Mouse (Mus musculus) thymus, postnatal 14 days (tissue): ENCODE results near the gene Zfc3h1.

Experiments
- DNase-seq: peaks from one replicate; pipeline ENCODE4 v3.0.0; 2021

Zfc3h1 gene

DNA sequence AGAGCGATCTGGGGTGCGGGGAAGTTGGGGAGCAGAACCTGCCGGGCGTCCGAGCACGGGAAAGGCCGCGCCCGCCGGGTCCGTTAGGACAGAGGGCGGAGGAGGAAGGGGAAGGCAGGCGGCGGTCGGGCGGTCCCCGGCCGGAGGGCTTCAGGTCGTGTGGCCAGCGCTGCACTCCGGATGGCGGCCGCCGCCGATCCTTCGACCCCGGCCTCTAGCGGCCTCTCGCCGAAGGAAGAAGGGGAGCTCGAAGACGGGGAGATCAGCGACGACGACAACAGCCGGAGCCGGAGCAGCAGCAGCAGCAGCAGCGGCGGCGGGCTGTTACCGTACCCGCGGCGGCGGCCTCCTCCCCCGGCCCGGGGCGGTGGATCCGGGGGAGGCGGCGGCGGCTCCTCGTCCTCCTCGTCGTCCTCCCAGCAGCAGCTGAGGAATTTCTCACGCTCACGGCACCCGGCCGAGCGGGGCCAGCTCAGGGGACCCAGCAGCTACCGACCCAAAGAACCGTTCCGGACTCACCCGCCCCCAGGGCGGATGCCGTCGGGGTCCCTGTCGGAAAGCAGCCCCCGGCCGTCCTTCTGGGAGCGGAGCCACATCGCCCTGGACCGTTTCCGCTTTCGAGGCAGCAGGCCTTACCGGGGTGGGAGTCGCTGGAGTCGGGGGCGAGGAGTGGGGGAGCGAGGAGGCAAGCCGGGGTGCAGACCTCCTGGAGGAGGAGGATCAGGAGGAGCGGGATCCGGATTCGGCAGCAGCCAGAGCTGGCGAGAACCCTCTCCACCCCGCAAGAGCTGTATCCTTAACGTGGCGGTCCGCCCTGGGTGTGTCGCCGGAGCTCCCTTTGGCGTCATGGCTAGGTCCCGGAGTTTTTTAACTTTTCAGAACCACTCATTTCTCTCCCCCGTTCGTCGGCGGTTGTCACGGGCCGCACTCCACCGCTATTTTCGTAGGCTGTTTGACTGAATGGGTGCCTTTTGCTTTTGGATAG, 551 bp downstream of the Zfc3h1 start:
- DNase-seq: peak; percentile 78

DNA sequence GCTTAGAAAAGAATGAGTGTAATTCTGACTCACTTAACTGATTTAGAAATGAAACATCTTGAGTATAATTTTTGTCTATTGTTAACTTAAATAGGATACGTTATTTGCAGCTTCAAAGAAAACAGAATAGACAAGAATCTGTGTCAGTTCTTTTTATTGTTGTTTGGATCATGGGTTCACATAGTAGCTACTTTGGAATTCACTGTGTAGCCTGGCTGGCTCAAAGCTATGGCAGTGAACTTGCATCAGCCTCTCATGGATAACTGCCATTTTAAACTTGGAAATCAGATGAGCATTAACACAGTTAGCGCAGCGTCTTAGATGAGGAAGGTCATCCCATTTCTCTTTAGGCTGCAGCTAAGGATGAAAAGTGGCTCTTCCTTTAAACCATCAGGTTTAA, 3.1 kb downstream of the Zfc3h1 start:
- DNase-seq: no peak

DNA sequence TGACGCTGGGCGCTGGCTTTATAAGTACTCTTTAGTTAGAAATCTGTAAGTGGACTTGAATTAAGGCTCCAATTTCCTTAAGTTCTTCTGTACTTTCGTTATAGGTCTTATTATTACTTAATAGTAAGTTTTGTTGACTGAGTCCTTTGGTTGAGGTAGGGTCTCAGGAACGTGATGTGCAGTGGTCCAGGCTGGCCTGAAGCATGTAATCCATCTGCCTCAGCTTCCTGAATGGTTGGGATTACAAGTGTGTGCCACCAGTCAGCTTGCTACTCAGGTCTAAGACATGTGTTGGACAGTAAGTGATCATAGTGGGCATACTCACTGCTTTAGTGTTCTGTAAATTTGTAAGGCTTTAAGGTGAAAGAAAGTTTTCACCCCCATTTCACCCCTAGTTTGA, 6.3 kb downstream of the Zfc3h1 start:
- no peak for DNase-seq

DNA sequence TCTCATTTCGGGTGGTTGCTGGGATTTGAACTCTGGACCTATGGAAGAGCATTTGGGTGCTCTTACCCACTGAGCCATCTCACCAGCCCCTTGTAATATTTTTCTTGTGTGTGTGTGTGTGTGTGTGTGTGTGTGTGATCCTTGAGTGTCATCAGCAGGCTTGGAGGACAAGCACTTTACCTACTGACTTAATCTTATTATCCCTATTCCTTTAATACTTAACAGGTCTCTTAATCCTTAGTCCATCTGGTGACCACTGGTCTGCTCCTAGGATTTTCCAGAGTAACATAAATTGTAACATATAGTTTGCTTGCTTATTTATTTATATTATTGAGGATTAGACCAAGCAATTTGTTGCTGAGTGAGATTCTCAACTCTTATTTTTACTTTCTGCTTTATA, 7.1 kb downstream of the Zfc3h1 start:
- no peak for DNase-seq

DNA sequence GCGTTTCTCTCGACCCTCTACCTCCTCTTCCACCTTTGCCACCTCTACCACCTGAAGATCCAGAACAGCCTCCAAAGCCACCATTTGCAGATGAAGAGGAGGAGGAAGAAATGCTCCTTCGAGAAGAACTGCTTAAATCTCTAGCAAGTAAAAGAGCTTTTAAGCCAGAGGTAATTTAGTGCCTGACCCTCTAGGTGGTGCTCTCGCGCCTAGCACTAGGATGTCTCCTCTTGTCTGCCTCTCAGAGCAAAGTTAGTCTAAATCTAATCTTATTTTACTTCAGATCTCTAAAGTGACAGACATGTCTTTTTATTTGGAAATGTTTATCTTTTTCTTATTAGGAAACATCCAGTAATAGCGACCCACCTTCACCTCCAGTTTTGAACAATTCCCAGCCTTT, 21.6 kb downstream of the Zfc3h1 start:
- peak; percentile 64 for DNase-seq

DNA sequence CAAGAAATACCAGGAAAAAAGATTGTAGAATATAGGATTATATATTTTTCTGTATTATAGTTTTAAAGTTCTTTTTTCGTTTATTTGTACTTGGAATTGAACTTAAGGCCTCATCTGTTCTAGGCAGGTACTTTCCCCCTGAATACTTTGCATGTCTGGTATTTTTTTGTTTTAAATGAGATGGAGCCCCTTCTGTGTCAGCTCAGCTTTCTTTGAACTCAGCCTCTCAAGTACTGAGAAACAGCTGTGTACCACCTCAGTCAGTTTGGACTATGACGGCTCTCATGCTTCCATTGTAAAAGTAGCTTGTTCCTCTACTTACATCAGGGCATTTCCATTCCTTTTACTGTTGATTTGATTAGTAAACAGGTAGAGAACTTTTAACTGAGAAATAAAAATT, 28.7 kb downstream of the Zfc3h1 start:
- no peak for DNase-seq

DNA sequence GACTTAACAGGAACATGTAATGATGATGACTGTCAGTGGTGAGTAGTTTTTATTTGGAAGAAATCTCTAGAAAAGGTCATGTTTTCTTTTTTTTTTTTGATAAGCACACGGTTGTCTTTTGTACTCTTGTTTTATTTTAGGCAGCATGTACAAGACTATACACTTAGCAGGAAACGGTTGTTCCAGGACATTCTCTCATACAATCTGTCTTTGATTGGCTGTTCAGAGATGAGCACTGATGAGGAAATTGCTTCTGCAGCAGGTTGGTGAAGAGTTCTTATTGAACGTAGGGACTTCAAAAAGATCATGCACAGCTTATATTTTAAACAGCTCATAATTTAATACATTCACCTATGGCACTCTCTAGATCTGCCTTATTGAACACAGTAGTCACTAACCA, 29.3 kb downstream of the Zfc3h1 start:
- no peak for DNase-seq

DNA sequence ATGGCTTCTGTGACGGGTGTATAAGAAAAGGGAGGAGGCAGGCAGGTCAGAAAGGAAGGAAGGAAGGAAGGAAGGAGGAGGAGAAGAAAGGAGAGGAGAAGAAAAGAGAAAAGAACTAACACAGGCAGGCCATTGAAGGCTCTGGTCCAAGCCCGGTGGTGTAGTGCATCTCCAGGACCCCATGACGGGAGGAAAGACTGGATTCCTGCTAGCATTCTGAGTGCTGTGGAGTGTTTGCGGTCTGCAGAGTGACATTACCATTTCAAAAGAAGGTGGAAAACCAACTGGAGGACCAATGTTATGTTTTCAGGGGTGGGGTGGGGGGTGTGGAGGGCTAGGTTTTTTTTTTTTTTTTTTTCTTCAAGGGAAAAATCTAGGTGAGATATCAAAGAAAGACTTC, 37.2 kb downstream of the Zfc3h1 start:
- DNase-seq: no peak

DNA sequence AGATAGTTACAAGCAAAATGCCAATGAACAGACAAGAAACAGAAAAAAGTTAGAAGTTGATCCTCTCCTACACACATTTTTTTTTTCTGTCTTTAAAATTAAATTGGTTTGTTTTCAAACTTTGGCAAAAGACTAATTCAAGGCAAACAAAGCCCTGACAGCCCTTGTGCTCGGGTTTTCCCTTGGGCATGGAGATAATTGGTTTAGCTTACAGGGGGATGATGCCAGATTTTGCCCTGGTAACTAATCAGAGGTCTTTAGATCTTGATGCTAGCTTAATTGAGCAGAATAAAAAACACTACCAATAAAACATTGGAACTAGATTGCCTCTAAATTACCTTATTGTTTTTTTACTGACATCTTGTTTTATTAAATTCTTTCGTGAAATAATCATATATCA, 40.6 kb downstream of the Zfc3h1 start:
- DNase-seq: no peak

DNA sequence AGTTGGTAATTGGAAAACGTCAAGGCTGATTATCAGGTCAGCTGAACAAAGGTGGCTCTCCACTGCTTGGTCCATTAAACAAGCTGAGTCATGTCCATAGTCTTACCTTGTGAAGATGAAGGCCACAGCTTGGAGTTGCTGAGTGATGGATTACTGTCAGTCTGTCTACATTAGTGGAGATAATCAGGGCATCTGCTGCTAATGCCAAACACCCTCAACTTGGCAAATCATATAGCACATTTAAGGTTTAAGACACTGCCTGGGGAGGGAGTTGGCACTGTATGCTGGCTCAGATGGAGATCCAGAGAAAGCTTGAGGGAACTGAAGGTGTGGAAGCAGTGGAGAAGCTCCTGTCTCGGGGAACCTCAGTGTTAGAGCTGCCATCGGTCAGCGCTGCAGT, 52.5 kb downstream of the Zfc3h1 start:
- no peak for DNase-seq

DNA sequence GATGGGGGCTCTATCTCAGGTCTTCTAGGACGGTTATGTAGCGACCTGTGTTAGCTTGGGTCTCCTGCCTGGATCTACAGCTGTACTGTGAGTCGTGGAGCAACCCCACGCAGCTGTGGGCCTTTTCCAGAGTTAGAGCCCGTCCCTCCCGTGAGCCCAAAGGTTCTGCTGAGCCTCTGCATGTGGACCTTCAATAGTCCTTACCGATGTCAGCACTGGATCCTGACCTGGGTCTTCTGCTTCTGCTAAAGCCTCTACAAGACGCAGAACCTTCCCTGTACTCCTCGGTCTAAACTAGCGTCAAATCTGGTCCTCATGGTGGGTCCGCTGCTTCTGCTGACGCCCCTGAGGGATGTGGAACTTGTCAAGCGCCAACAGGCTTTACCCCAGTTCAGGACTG, 63.9 kb downstream of the Zfc3h1 start:
- no peak for DNase-seq

DNA sequence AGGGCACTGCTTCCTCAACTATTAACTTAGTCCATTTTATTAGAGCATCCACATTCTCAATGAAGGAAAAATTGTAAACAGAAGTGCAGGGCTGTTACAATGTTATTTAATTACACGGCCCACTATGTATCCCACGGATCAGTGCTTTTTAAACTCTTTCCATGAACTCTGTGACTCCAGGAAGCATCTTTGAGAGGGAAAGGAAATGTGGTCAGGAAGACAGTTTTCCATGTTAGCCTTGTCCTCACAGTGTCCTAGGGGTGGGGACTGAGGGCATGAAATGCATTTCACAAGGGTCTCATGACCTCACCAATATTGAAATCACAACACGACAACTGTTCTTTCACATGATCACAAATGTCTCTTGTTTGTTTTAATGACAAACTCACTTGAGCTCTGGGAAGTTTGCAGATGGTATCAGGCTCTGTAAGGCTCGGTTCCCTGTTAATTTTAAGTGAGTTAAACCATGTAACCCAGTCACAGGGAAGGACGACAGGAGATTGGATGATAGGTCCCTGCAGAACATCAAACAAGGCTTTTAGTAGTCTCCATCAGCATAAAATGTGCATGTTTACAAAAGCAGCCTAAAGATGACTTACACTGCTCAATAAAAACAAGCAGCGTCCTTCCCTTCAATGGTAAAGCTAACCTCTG, 72.7 kb downstream of the Zfc3h1 start:
- no peak for DNase-seq

DNA sequence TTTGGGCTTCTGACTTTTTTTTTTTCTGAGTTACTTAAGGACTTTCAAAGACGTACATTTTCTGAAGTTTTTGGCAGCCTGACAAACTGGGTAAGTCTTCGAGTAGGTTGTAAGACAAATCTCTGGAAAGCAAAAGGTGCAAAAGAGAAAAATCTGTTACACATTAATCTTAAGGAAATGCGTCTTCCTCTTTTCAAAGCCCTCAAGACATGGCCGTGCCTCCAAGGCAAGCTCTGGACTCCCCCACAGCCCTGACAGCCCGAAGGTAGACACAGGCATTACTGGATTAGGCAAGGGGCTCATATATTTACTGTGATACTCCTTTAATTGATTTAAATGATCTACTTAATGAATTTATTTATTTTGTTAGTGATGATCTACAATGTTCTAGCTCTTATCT, 77.9 kb downstream of the Zfc3h1 start:
- no peak for DNase-seq

DNA sequence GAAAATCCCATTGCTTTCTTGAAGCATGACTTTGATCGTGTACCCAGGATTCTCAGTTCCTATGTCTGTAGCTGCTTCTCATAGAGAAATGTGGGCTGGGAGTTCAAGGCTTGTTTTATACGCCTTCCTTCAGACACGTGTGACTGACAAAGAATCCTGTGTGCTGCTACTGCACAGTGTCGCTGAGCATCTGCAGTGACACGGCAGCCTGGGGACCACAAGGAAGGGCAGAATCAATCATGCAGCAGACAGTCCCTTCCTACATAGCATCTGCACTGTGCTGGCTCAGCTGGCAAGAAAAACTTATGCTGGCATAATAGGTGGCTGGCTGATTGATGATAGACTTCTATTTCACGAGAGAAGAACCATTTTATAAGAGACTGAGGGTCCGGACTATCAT, 80.3 kb downstream of the Zfc3h1 start:
- DNase-seq: no peak

DNA sequence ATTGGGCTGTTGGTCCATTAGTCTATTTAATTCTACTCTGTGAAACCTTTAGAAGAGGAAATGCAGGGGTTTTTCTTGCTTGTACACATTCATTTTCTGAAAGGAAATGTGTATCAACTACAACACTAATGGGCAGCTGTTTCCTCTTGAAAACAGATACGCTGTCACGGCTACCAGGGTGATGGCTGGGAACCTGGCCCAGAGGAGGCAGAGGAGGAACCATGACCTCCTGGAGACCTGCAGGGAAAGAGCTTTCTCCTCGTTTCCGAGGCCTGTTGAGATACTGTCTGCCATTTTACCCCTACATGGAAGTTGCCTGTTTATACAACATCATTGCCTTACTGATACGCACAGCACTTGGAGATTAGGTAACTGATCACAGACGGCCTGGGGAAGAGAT, 81.0 kb downstream of the Zfc3h1 start:
- no peak for DNase-seq

DNA sequence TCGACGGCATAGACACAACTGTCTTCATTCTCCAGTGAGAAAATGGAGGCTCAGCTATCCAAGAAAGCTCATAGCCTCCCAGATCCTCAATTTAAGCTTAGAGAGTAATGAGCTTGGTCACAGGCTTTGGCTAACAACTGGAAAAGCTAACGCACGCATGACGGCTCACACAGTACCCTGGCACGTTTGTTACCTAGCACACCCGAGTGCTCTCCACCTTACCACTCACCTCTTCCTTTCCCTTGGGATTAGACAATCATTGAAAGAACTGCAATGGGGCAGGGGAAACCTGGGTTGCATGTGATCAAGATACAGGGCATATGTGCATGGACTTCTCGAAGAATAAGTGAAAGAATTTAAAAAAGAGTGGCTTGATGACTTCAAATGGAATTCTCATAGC, 83.2 kb downstream of the Zfc3h1 start:
- no peak for DNase-seq

DNA sequence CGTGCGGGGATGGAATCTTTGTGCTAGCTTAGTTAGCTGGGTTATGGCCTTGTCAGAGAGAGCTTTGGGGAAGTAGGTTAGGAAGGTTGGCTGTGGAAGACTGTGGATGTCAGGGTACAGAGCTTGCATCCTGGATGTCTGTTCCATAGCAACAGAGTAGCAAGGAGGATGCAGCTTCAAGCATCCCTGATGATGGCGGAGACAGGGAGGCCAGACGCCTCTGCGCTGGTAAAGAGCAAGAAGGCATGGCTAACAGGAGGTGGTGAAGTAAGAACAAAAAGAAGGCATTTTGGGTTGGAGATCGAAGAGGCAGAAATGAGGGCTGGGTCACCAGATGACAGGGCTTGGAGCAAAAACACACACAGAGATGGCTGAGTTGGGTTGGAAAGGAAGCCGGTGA, 83.9 kb downstream of the Zfc3h1 start:
- no peak for DNase-seq

DNA sequence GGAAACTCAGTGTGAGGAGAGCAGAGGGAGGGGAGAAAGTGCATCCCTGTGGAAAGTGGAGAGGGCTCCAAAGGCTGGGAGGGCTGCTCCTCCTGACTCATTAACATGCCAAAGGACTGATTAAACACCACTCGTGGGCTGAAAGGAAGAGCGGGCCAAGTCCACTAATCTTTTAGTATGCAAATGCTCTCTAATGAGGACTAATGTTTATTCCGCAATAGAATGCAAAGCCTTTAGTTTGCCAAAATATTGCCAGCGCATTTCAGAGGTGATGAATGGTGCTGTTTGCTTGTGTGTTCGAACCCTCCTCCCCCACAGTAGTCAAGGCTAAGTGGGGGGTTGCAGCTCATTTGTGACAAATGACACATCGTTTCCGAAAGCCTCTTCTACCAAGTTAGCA, 84.3 kb downstream of the Zfc3h1 start:
- no peak for DNase-seq

DNA sequence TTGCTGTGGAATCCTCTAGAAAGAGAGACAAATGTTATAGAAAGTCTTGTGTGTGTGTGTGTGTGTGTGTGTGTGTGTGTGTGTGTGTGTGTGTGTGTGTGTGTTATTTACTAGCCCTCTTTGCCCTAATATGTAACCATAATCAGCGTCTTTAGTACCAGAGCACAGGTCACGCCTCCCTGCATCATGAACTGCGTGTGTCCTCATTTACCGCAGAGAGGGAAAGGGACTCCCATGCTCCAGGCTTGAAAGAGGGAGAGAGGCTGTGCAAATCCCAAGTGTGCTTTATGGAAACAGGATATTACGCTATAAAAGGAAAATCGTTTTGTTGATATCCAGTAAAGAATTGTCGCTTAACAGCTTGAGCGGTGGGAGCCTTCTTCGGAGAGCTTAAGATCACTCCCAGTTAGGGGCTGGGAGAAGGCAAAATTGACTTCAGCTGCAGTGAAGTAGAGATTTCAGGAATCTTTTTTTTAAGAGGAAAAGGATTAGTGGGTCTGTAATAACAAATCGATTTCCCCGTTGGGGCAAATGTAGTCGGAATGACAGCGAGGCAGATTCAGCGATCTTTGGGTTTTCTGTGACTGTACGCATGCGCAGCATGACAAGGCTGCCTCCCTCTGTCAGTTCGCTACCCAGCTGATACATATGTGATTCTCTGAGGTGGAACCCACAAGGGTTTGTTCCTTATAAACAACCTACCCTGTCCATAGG, 86.0 kb downstream of the Zfc3h1 start:
- DNase-seq: no peak

DNA sequence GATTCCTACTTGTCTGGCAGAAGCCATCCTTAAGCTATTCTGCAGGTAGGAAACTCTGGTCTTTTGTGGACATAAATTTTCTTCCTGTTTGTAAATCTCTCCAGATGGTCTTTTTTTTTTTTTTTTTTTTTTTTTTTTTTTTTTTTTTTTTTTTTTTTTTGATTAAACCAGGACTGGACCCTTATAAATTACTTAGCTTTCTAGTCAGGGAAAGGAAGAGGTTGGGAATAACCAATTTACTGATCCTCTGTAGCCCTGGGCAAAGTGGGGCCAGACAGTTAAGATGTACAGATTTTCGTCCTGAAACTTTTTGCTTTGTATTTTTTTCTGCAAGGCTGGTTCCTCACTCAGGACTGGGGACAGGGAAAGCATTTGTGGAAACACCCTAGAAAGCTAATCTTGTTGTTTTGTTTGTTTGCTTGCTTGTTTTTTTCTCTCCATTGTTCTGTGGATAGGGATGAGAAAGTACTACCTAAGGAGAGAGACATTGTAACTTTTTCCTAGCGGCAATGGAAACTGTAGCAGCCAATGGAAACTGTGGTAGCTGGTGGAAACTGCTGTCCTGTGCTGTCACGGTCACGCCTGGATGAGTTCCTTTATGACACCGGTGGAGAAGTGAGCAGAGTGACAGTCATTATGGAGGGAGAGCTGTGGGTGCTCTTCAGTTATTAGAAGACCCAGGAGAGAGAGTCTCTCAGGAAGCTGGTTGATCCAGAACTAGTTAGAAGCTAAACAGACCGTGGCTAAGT, 88.6 kb downstream of the Zfc3h1 start:
- DNase-seq: no peak

DNA sequence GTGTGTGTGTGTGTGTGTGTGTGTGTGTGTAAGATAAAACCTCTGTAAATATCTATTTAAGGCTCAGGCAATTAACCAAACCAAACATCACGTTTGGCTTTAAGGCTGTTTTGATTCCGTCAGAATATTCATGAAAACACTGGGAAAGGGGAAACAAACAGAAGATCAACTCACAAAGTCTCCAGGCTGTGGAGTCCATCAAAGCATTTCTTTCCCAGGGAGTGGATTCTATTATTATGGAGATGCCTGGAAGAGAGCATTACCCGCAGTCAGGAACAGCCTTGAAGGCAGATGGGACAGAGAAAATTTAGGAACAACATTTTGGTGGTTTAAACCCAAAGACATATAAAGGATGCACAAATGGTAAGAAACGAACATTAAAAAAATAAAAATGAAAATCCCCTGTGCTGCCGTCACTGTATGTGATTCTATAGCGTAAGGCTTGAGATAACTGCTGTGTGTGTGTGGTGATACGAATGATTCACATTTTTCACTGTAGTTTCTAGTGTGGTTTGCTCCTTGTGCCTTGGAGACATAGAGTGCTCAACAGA, 90.3 kb downstream of the Zfc3h1 start:
- no peak for DNase-seq

DNA sequence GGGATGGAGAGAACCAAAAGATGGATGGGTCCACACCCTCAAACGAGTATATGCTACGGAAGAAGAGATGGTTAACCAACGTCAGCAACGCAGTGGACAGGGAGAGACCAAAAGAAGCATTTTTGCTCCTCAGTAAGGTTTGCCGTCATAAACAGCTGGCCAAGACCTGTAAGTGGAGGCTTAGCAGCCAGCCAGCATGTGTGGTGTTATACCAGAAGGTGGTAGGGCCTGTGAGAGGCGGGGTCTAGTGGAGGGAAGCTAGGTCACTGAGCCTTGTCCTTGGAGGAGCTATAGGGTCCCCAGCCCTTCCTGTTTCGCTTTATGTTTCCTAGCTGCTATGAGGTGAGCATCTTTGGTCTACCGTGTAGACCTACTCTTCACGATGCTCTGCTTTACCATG, 91.7 kb downstream of the Zfc3h1 start:
- no peak for DNase-seq
